Mouse (Mus musculus): ENCODE measurements at regions not wholly inside any gene's neighbourhood (a gene's known extent, or its start where the extent isn't known, plus 50 kb on each side); places are given as distances from the start of the nearest gene placed in this dataset.

DNA sequence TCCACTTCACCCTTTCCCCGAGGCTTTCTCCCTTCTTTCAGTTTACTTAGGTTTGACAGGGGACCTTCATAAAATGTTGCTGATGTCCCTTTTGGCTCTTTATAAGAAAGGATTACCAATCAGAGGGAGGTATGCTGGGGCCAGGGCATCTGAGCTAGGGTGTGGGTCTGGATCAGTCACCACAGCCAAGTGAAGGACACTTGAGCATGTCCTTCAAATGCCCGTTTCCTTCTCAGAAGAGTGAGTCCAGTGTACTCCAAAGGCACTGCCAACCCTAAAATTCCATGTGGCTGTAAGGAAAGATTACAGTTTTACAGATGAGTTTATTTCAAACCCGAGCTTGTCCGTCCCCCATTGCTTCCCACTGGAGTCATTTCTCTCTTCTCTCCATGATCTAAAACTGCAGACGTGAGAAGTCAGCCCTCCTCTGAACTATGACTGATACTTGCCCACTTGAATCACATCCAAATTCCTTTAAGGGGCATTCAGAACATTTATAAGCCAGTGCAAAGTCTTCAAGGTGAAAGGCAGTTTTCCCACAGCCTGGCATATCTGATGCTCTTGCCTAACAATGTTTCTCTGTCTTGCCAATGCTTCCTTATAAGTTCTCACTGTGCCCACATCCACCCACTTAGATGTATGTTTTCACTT is 321.8 kb upstream of the Fam241a start:
- no peaks in the 10 kb centered on the region for H3K27me3 ChIP-seq (ENCODE audit: control insufficient read depth, insufficient read depth, low read length)
- H3K4me3 ChIP-seq (ENCODE audit: low read depth, low read length): no peak overlapping the region
- ATAC-seq (replicated peaks; ENCODE audit: insufficient number of reproducible peaks, low FRiP score, low TSS enrichment, low read depth) (no peak), DNase-seq (ENCODE audit: low spot score) (no peak)
- 88% methylated on average over 5 of the region's 5 CpGs for WGBS
- H3K4me1 ChIP-seq (ENCODE audit: control insufficient read depth, insufficient read depth, low read length): no peaks in the 10 kb centered on the region
- no peak overlapping the region for H3K27ac ChIP-seq (replicated peaks; ENCODE audit: low read depth, low read length)
- no peaks in the 10 kb centered on the region for H3K9me3 ChIP-seq (replicated peaks; ENCODE audit: control insufficient read depth, low read length)
- H3K36me3 ChIP-seq (replicated peaks; ENCODE audit: control insufficient read depth, insufficient read depth, low read depth, low read length): no peaks in the 10 kb centered on the region
- no peak overlapping the region for H3K4me2 ChIP-seq (ENCODE audit: low read depth, low read length)
- no peak overlapping the region for H3K9ac ChIP-seq (replicated peaks; ENCODE audit: low read length)

DNA sequence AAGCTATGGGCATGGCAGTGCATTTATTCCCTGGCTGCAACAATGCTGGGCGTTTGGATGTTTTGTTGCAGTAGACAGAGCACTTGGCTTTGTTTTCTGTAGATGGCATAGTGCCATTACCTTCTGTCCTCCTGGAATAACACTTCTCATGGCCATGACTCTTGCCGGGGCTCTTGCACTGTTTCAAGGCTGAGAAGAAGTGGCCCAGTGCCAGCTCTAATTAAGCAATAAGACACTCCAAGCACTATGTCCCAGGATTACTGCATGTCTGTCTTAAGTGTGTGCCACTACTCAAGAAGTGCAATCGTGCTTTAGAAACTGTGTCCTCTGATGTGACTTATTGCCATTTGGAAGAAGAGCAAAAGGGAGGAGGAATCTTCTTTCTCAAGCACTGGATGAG is 316.1 kb upstream of the Fam241a start:
- no peak overlapping the region for H3K4me2 ChIP-seq (ENCODE audit: low read depth, low read length)
- WGBS: 72% methylated on average over 3 of the region's 3 CpGs
- ATAC-seq (replicated peaks; ENCODE audit: insufficient number of reproducible peaks, low FRiP score, low TSS enrichment, low read depth): no peak

DNA sequence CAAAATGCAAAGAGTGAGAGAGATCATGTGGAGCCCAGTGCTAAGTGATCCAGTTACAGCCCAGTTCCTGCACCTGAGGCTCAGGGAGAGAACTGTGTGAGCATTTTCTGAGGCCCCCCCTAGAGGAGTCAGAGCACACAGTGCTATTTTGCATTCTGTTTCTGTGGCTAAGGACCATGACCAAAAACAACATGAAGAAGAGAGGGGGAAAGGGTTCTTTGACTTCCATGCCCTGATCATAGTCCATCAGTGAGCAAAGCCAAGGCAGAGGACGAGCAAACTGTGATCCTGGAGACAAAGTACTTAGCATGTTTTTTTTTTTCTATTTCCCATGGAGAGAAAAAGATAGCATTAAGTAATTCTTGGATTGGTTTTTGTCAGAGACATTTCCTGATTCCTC is 314.5 kb upstream of the Fam241a start:
- Histone ChIP-seq H3K4me1 (ENCODE audit: control insufficient read depth, insufficient read depth, low read length) (no peaks in the 10 kb centered on the region), H3K9me3 (replicated peaks; ENCODE audit: control insufficient read depth, low read length) (no peaks in the 10 kb centered on the region)
- WGBS: 68% methylated on average over 1 of the region's 1 CpGs

More for the DNA sequence above, 316.1 kb upstream of the Fam241a start:
- Histone ChIP-seq H3K36me3 (replicated peaks; ENCODE audit: control insufficient read depth, insufficient read depth, low read depth, low read length) (no peaks in the 10 kb centered on the region), H3K27ac (replicated peaks; ENCODE audit: low read depth, low read length) (no peak overlapping the region), H3K4me3 (ENCODE audit: low read depth, low read length) (no peak overlapping the region), H3K9ac (replicated peaks; ENCODE audit: low read length) (no peak overlapping the region), H3K9me3 (replicated peaks; ENCODE audit: control insufficient read depth, low read length) (no peaks in the 10 kb centered on the region), H3K4me1 (ENCODE audit: control insufficient read depth, insufficient read depth, low read length) (no peaks in the 10 kb centered on the region), H3K27me3 (ENCODE audit: control insufficient read depth, insufficient read depth, low read length) (no peaks in the 10 kb centered on the region)
- DNase-seq (ENCODE audit: low spot score): no peak

DNA sequence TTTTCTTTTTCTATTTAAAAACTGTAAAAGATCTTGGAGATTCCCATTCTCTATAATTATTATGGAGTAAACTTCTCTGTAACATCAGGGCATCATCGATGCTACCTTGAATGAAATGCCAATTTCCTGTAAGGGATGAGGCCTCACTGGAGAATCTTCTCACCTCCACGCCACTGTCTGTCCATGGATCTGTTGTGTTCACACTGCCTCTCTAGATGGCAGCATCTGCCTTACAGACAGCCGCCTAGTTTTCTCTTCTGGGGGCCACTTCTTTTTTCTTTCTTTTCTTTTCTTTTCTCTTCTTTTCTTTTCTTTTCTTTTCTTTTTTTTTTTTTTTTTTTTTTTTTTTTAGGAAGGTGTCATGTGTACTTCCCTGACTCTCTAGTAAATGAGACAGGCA is 310.8 kb upstream of the Fam241a start:
- no peak for ATAC-seq (replicated peaks; ENCODE audit: insufficient number of reproducible peaks, low FRiP score, low TSS enrichment, low read depth)
- H3K9me3 ChIP-seq (replicated peaks; ENCODE audit: control insufficient read depth, low read length): no peaks in the 10 kb centered on the region
- no peak overlapping the region for H3K4me2 ChIP-seq (ENCODE audit: low read depth, low read length)
- no peaks in the 10 kb centered on the region for H3K4me1 ChIP-seq (ENCODE audit: control insufficient read depth, insufficient read depth, low read length)
- no peak overlapping the region for H3K9ac ChIP-seq (replicated peaks; ENCODE audit: low read length)
- WGBS: 54% methylated on average over 3 of the region's 3 CpGs
- H3K27me3 ChIP-seq (ENCODE audit: control insufficient read depth, insufficient read depth, low read length): no peaks in the 10 kb centered on the region
- no peak overlapping the region for H3K27ac ChIP-seq (replicated peaks; ENCODE audit: low read depth, low read length)
- H3K36me3 ChIP-seq (replicated peaks; ENCODE audit: control insufficient read depth, insufficient read depth, low read depth, low read length): no peaks in the 10 kb centered on the region
- H3K4me3 ChIP-seq (ENCODE audit: low read depth, low read length): no peak overlapping the region
- no peak for DNase-seq (ENCODE audit: low spot score)

More for the DNA sequence above, 314.5 kb upstream of the Fam241a start:
- no peaks in the 10 kb centered on the region for H3K27me3 ChIP-seq (ENCODE audit: control insufficient read depth, insufficient read depth, low read length)
- no peak overlapping the region for H3K27ac ChIP-seq (replicated peaks; ENCODE audit: low read depth, low read length)
- no peak overlapping the region for H3K4me2 ChIP-seq (ENCODE audit: low read depth, low read length)
- DNase-seq (ENCODE audit: low spot score): no peak
- H3K36me3 ChIP-seq (replicated peaks; ENCODE audit: control insufficient read depth, insufficient read depth, low read depth, low read length): no peaks in the 10 kb centered on the region
- no peak overlapping the region for H3K4me3 ChIP-seq (ENCODE audit: low read depth, low read length)
- no peak for ATAC-seq (replicated peaks; ENCODE audit: insufficient number of reproducible peaks, low FRiP score, low TSS enrichment, low read depth)
- H3K9ac ChIP-seq (replicated peaks; ENCODE audit: low read length): no peak overlapping the region

DNA sequence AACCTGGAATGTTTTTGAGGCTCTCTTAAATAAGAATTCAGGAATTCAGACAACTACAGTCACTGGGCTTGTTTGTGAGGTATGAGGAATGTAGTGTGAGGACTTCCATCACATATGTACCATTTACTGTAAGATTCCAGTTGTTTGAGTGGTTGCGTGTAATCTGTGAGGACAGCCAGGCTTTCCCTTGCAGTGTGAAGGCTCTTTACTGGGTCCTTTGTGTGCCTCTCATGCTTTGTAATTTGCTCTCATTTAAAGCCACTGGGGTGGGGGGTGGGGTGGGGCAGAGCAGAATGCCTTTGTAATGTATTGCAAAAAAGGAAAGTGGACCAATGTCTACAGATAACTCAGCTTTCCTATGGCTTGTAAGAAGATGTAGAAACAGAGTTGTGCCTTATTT is 310.4 kb upstream of the Fam241a start:
- Histone ChIP-seq H3K4me1 (ENCODE audit: control insufficient read depth, insufficient read depth, low read length) (no peaks in the 10 kb centered on the region), H3K9ac (replicated peaks; ENCODE audit: low read length) (no peak overlapping the region), H3K4me2 (ENCODE audit: low read depth, low read length) (no peak overlapping the region), H3K36me3 (replicated peaks; ENCODE audit: control insufficient read depth, insufficient read depth, low read depth, low read length) (no peaks in the 10 kb centered on the region), H3K9me3 (replicated peaks; ENCODE audit: control insufficient read depth, low read length) (no peaks in the 10 kb centered on the region), H3K27me3 (ENCODE audit: control insufficient read depth, insufficient read depth, low read length) (no peaks in the 10 kb centered on the region), H3K4me3 (ENCODE audit: low read depth, low read length) (no peak overlapping the region), H3K27ac (replicated peaks; ENCODE audit: low read depth, low read length) (no peak overlapping the region)
- DNase-seq (ENCODE audit: low spot score) (no peak), ATAC-seq (replicated peaks; ENCODE audit: insufficient number of reproducible peaks, low FRiP score, low TSS enrichment, low read depth) (no peak)
- 72% methylated on average over 1 of the region's 1 CpGs for WGBS

DNA sequence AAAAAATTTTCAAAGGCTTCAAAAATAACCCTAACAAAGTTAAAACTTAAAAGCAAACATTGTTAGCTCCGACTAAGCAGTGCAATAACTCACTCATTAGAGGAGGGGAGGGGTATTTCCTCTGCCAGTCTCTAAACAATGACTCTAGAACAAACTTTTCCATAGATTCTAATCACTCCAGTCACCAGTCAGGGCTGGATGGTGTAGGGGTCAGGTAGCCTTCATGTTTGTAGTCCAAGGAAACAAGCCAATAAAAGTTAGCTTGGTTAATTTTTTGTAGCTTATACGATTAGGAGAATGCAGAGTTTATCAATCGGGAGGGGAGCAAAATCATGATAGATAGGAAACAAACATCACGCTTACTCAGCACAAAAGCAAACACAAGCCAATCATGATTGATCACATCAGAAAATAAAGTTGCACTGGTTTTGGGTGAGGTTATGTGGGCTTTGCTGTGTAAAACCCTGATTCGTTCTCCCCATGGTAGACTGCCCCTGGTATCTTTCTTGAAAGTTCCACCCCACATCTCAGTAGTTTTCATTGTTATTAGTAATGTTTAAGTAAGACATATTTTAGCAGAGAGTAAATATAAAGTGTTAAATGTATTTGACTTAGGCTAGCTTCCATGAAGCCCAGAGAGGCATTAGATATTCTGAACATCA is 304.6 kb upstream of the Fam241a start:
- H3K9me3 ChIP-seq (replicated peaks; ENCODE audit: control insufficient read depth, low read length): no peaks in the 10 kb centered on the region
- H3K27me3 ChIP-seq (ENCODE audit: control insufficient read depth, insufficient read depth, low read length): no peaks in the 10 kb centered on the region
- H3K27ac ChIP-seq (replicated peaks; ENCODE audit: low read depth, low read length): no peak overlapping the region
- H3K4me1 ChIP-seq (ENCODE audit: control insufficient read depth, insufficient read depth, low read length): no peaks in the 10 kb centered on the region
- H3K4me3 ChIP-seq (ENCODE audit: low read depth, low read length): no peak overlapping the region
- DNase-seq (ENCODE audit: low spot score) (no peak), ATAC-seq (replicated peaks; ENCODE audit: insufficient number of reproducible peaks, low FRiP score, low TSS enrichment, low read depth) (no peak)
- WGBS: 77% methylated on average over 5 of the region's 5 CpGs
- H3K9ac ChIP-seq (replicated peaks; ENCODE audit: low read length): no peak overlapping the region
- no peaks in the 10 kb centered on the region for H3K36me3 ChIP-seq (replicated peaks; ENCODE audit: control insufficient read depth, insufficient read depth, low read depth, low read length)
- no peak overlapping the region for H3K4me2 ChIP-seq (ENCODE audit: low read depth, low read length)

DNA sequence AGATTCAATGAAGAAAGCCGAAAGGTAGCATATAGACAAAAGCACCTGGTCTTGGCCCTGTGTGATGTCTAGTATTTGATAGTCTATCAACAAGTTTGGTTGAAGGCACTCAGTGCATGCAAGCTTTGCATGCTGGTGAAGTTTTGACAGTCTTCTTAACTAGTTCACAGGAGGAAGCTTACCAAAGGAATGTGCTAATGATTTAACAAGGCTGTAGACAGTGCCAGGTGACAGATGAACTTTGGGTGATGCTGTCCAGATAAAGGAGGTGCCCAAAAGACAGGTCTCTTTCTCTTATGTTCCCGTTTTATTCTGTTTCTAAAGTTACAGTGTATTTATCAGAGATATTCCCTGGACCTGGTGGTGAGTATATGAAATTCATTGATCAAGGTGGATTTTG is 303.3 kb upstream of the Fam241a start:
- Histone ChIP-seq H3K4me2 (ENCODE audit: low read depth, low read length) (no peak overlapping the region), H3K27ac (replicated peaks; ENCODE audit: low read depth, low read length) (no peak overlapping the region), H3K9me3 (replicated peaks; ENCODE audit: control insufficient read depth, low read length) (no peaks in the 10 kb centered on the region), H3K4me3 (ENCODE audit: low read depth, low read length) (no peak overlapping the region), H3K36me3 (replicated peaks; ENCODE audit: control insufficient read depth, insufficient read depth, low read depth, low read length) (no peaks in the 10 kb centered on the region), H3K4me1 (ENCODE audit: control insufficient read depth, insufficient read depth, low read length) (no peaks in the 10 kb centered on the region), H3K27me3 (ENCODE audit: control insufficient read depth, insufficient read depth, low read length) (no peaks in the 10 kb centered on the region), H3K9ac (replicated peaks; ENCODE audit: low read length) (no peak overlapping the region)
- WGBS: 91% methylated on average over 2 of the region's 2 CpGs
- DNase-seq (ENCODE audit: low spot score): no peak
- ATAC-seq (replicated peaks; ENCODE audit: insufficient number of reproducible peaks, low FRiP score, low TSS enrichment, low read depth): no peak

DNA sequence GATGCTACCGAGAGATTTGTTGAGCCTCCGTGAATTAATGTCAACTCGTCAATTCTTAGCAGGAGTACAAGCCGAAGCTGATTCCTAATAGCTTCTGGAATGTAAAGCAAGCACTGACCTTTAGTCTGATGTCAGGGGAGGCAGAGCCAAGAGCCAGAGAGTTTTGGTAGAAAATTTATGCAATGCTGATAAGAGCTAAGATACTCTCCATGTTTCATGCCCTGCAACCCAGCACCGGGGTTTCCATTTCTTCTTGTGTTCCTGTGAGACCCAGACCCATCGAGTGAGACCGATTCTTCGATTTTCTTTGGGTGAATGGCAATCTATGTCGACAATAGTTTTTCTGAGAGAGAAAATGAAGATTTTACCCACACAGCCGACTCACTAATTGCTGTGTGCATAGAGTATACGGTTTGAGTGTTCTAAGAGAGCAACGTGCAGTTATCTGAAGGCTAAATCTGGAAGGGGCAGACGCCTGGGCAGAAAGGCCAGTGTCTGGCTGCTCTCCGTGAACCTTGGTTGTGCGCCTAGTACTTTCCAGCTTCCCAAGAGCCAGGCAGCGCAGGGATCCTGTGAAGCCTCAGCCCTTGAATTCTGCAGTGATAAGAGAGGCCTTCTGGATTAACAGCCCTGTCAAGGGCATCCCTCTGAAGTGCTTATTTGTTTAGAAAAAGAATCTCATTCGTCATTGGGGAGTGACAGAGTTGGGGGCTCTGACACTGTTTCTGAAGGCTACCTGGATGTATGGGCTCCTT is 296.1 kb upstream of the Fam241a start:
- Histone ChIP-seq H3K9me3 (replicated peaks; ENCODE audit: control insufficient read depth, low read length) (no peaks in the 10 kb centered on the region), H3K9ac (replicated peaks; ENCODE audit: low read length) (no peak overlapping the region)
- 60% methylated on average over 17 of the region's 17 CpGs for WGBS

More for the DNA sequence above, 296.1 kb upstream of the Fam241a start:
- Histone ChIP-seq H3K4me1 (ENCODE audit: control insufficient read depth, insufficient read depth, low read length) (no peaks in the 10 kb centered on the region), H3K4me3 (ENCODE audit: low read depth, low read length) (no peak overlapping the region), H3K4me2 (ENCODE audit: low read depth, low read length) (no peak overlapping the region), H3K27me3 (ENCODE audit: control insufficient read depth, insufficient read depth, low read length) (no peaks in the 10 kb centered on the region), H3K36me3 (replicated peaks; ENCODE audit: control insufficient read depth, insufficient read depth, low read depth, low read length) (no peaks in the 10 kb centered on the region), H3K27ac (replicated peaks; ENCODE audit: low read depth, low read length) (no peak overlapping the region)
- no peak for ATAC-seq (replicated peaks; ENCODE audit: insufficient number of reproducible peaks, low FRiP score, low TSS enrichment, low read depth)
- DNase-seq (ENCODE audit: low spot score): no peak
